Mouse (Mus musculus): ENCODE data around the gene Glb1l3. TPM values are rescaled to one million over a fixed set of nuclear protein-coding genes. Genes with fewer than 3 reads are reported as not detected.
"Not testable (repeated sequence)": the region's sequence is repeated elsewhere in the genome, so short reads cannot be mapped to it uniquely, and the experiment has no call there.

The Glb1l3 gene
- polyA plus RNA-seq (2015; fragmentation: Nextera tagmentation; extraction: Ambion mirVana) = not detected in 2 replicates

- no peaks in the 10 kb centered on the region for H3K9me3 ChIP-seq (replicated peaks; ENCODE audit: control insufficient read depth, low read length, poor library complexity, severe bottlenecking)
- ATAC-seq = no peak
- H3K4me3 ChIP-seq (ENCODE audit: low read depth, low read length) = no peak within 1 kb of the TSS
- no peaks in the 10 kb centered on the region for H3K27me3 ChIP-seq (ENCODE audit: control insufficient read depth, insufficient read depth, low read depth, low read length)
- 77% methylated on average over 5 of the region's 5 CpGs for WGBS
- no peaks in the 10 kb centered on the region for H3K36me3 ChIP-seq (ENCODE audit: control insufficient read depth, insufficient read depth, low read length)
- H3K27ac ChIP-seq (ENCODE audit: low read length) = no peak within 1 kb of the TSS
- no peaks in the 10 kb centered on the region for H3K4me1 ChIP-seq (ENCODE audit: control insufficient read depth, insufficient read depth, low read length)
- no peak within 1 kb of the TSS for H3K4me2 ChIP-seq (ENCODE audit: low read length)
- no peak within 1 kb of the TSS for H3K9ac ChIP-seq (ENCODE audit: low read depth, low read length)
These were observed at the start of gene Glb1l3 for GRCm38 (mm10) chr9:26860751-26861150. Gene Glb1l3 (minus strand): TSS chr9:26860890.

GRCm38 (mm10) chr9:26869856-26870255, 9.2 kb upstream of the Glb1l3 start:
- 77% methylated on average over 7 of the region's 7 CpGs for WGBS
- not testable (repeated sequence) for ATAC-seq; H3K4me2 ChIP-seq (ENCODE audit: low read length)

GRCm38 (mm10) chr9:26831089-26831488, 29.6 kb downstream of the Glb1l3 start:
- 88% methylated on average over 3 of the region's 3 CpGs for WGBS

More at GRCm38 (mm10) chr9:26869856-26870255, 9.2 kb upstream of the Glb1l3 start:
- H3K27ac ChIP-seq (ENCODE audit: low read length); H3K9me3 ChIP-seq (replicated peaks; ENCODE audit: control insufficient read depth, low read length, poor library complexity, severe bottlenecking); H3K9ac ChIP-seq (ENCODE audit: low read depth, low read length); H3K27me3 ChIP-seq (ENCODE audit: control insufficient read depth, insufficient read depth, low read depth, low read length); H3K4me3 ChIP-seq (ENCODE audit: low read depth, low read length); H3K4me1 ChIP-seq (ENCODE audit: control insufficient read depth, insufficient read depth, low read length); H3K36me3 ChIP-seq (ENCODE audit: control insufficient read depth, insufficient read depth, low read length): not testable (repeated sequence)

GRCm38 (mm10) chr9:26819942-26820341, 40.7 kb downstream of the Glb1l3 start:
- 85% methylated on average over 1 of the region's 1 CpGs for WGBS
- ATAC-seq = no peak
- Histone ChIP-seq H3K9ac (ENCODE audit: low read depth, low read length) (no peak overlapping the region), H3K9me3 (replicated peaks; ENCODE audit: control insufficient read depth, low read length, poor library complexity, severe bottlenecking) (no peaks in the 10 kb centered on the region), H3K36me3 (ENCODE audit: control insufficient read depth, insufficient read depth, low read length) (no peaks in the 10 kb centered on the region), H3K4me1 (ENCODE audit: control insufficient read depth, insufficient read depth, low read length) (no peaks in the 10 kb centered on the region), H3K27ac (ENCODE audit: low read length) (no peak overlapping the region), H3K4me2 (ENCODE audit: low read length) (no peak overlapping the region), H3K27me3 (ENCODE audit: control insufficient read depth, insufficient read depth, low read depth, low read length) (no peaks in the 10 kb centered on the region), H3K4me3 (ENCODE audit: low read depth, low read length) (no peak overlapping the region)

More at GRCm38 (mm10) chr9:26831089-26831488, 29.6 kb downstream of the Glb1l3 start:
- no peaks in the 10 kb centered on the region for H3K9me3 ChIP-seq (replicated peaks; ENCODE audit: control insufficient read depth, low read length, poor library complexity, severe bottlenecking)
- no peaks in the 10 kb centered on the region for H3K4me1 ChIP-seq (ENCODE audit: control insufficient read depth, insufficient read depth, low read length)
- H3K27ac ChIP-seq (ENCODE audit: low read length) = no peak overlapping the region
- H3K4me2 ChIP-seq (ENCODE audit: low read length) = no peak overlapping the region
- no peaks in the 10 kb centered on the region for H3K36me3 ChIP-seq (ENCODE audit: control insufficient read depth, insufficient read depth, low read length)
- H3K9ac ChIP-seq (ENCODE audit: low read depth, low read length) = no peak overlapping the region
- H3K4me3 ChIP-seq (ENCODE audit: low read depth, low read length) = no peak overlapping the region
- no peak for ATAC-seq
- no peaks in the 10 kb centered on the region for H3K27me3 ChIP-seq (ENCODE audit: control insufficient read depth, insufficient read depth, low read depth, low read length)

- ATAC-seq = no peak
- Histone ChIP-seq H3K4me3 (ENCODE audit: low read depth, low read length) (no peak overlapping the region), H3K27ac (ENCODE audit: low read length) (no peak overlapping the region), H3K4me2 (ENCODE audit: low read length) (no peak overlapping the region), H3K9ac (ENCODE audit: low read depth, low read length) (no peak overlapping the region), H3K4me1 (ENCODE audit: control insufficient read depth, insufficient read depth, low read length) (no peaks in the 10 kb centered on the region; the same call in 1 of the 2 replicates), H3K36me3 (ENCODE audit: control insufficient read depth, insufficient read depth, low read length) (no peaks in the 10 kb centered on the region), H3K9me3 (replicated peaks; ENCODE audit: control insufficient read depth, low read length, poor library complexity, severe bottlenecking) (no peaks in the 10 kb centered on the region), H3K27me3 (ENCODE audit: control insufficient read depth, insufficient read depth, low read depth, low read length) (no peaks in the 10 kb centered on the region)
- 82% methylated on average over 2 of the region's 2 CpGs for WGBS
These were observed 52.0 kb downstream of the Glb1l3 start for GRCm38 (mm10) chr9:26808735-26809134.

GRCm38 (mm10) chr9:26805935-26806666, 54.6 kb downstream of the Glb1l3 start, which contains the start of gene Glb1l2:
Gene Glb1l2 (minus strand): TSS chr9:26806468.
- Histone ChIP-seq H3K9ac (ENCODE audit: low read depth, low read length) (peak within 1 kb of the TSS; percentile 68), H3K4me3 (ENCODE audit: low read depth, low read length) (peak within 1 kb of the TSS; percentile 56), H3K36me3 (ENCODE audit: control insufficient read depth, insufficient read depth, low read length) (no peaks in the 10 kb centered on the region), H3K27ac (ENCODE audit: low read length) (no peak within 1 kb of the TSS), H3K27me3 (ENCODE audit: control insufficient read depth, insufficient read depth, low read depth, low read length) (no peaks in the 10 kb centered on the region), H3K4me1 (ENCODE audit: control insufficient read depth, insufficient read depth, low read length) (no peaks in the 10 kb centered on the region; the same call in 1 of the 2 replicates), H3K9me3 (replicated peaks; ENCODE audit: control insufficient read depth, low read length, poor library complexity, severe bottlenecking) (no peaks in the 10 kb centered on the region), H3K4me2 (ENCODE audit: low read length) (peak within 1 kb of the TSS; percentile 78)
- WGBS = under 1% methylated on average over 33 of the region's 33 CpGs
- ATAC-seq = peak; percentile 100

GRCm38 (mm10) chr9:26804321-26804720, 56.4 kb downstream of the Glb1l3 start:
- H3K4me2 ChIP-seq (ENCODE audit: low read length) = no peak overlapping the region
- H3K4me1 ChIP-seq (ENCODE audit: control insufficient read depth, insufficient read depth, low read length) = no peaks in the 10 kb centered on the region; the same call in 1 of the 2 replicates
- H3K27me3 ChIP-seq (ENCODE audit: control insufficient read depth, insufficient read depth, low read depth, low read length) = no peaks in the 10 kb centered on the region
- no peaks in the 10 kb centered on the region for H3K36me3 ChIP-seq (ENCODE audit: control insufficient read depth, insufficient read depth, low read length)
- ATAC-seq = no peak
- no peak overlapping the region for H3K4me3 ChIP-seq (ENCODE audit: low read depth, low read length)
- H3K27ac ChIP-seq (ENCODE audit: low read length) = no peak overlapping the region
- no peak overlapping the region for H3K9ac ChIP-seq (ENCODE audit: low read depth, low read length)
- no peaks in the 10 kb centered on the region for H3K9me3 ChIP-seq (replicated peaks; ENCODE audit: control insufficient read depth, low read length, poor library complexity, severe bottlenecking)

- Histone ChIP-seq H3K36me3 (ENCODE audit: control insufficient read depth, insufficient read depth, low read length) (no peaks in the 10 kb centered on the region), H3K4me1 (ENCODE audit: control insufficient read depth, insufficient read depth, low read length) (no peaks in the 10 kb centered on the region), H3K9ac (ENCODE audit: low read depth, low read length) (no peak overlapping the region), H3K27me3 (ENCODE audit: control insufficient read depth, insufficient read depth, low read depth, low read length) (no peaks in the 10 kb centered on the region), H3K4me2 (ENCODE audit: low read length) (no peak overlapping the region), H3K9me3 (replicated peaks; ENCODE audit: control insufficient read depth, low read length, poor library complexity, severe bottlenecking) (no peaks in the 10 kb centered on the region), H3K4me3 (ENCODE audit: low read depth, low read length) (no peak overlapping the region), H3K27ac (ENCODE audit: low read length) (no peak overlapping the region)
- 93% methylated on average over 2 of the region's 2 CpGs for WGBS
- ATAC-seq = no peak
These were observed 60.3 kb downstream of the Glb1l3 start for GRCm38 (mm10) chr9:26800357-26800756.

- Histone ChIP-seq H3K9ac (ENCODE audit: low read depth, low read length) (no peak overlapping the region), H3K36me3 (ENCODE audit: control insufficient read depth, insufficient read depth, low read length) (no peaks in the 10 kb centered on the region), H3K27ac (ENCODE audit: low read length) (no peak overlapping the region), H3K27me3 (ENCODE audit: control insufficient read depth, insufficient read depth, low read depth, low read length) (no peaks in the 10 kb centered on the region), H3K4me3 (ENCODE audit: low read depth, low read length) (no peak overlapping the region), H3K4me1 (ENCODE audit: control insufficient read depth, insufficient read depth, low read length) (no peaks in the 10 kb centered on the region), H3K9me3 (replicated peaks; ENCODE audit: control insufficient read depth, low read length, poor library complexity, severe bottlenecking) (no peaks in the 10 kb centered on the region), H3K4me2 (ENCODE audit: low read length) (no peak overlapping the region)
- WGBS = 76% methylated on average over 1 of the region's 1 CpGs
- ATAC-seq = no peak
These were observed 62.0 kb downstream of the Glb1l3 start for GRCm38 (mm10) chr9:26798731-26799130.
